29 mouse cellular contexts compared by ENCODE assay signal in the genomic region with DNA sequence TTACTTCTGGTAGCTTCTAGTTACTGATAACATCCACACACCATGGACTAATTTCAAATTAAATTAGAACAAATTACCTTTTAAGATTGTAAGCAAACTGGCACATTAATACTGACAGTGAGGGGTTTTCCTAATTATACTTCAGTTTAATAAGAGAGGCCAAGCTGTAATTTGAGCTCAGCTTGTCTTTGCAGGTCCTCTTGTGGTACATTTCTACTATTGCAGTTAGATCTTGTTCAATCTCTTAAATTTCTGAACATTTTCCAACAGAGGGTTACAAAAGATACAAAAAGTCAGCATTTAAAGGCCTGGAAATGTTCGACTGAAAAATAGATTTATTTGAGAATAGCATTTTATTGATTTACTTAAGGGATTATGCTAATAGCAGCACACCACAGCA. TPM values are rescaled to one million over a fixed set of nuclear protein-coding genes. Genes with fewer than 3 reads are reported as not detected.
DNase-seq lines count a peak whose midpoint lies in the region; ATAC-seq and TF ChIP-seq lines count a peak whose summit lies in the region.
"Had no signal": no experiment of that assay in that cellular context is flagged by ENCODE, and none has a peak within 500 bp of the region (broad histone marks: within the 10 kb centered on the region; RNA-seq: fewer than 3 reads in every experiment).

No protein-coding gene starts in this region.

- H3K9me3 ChIP-seq in forebrain, postnatal 0 days (ENCODE audit: low read length): no peaks in the 10 kb centered on the region
- no peaks in the 10 kb centered on the region for H3K9me3 ChIP-seq in forebrain, embryonic 12.5 days
- no peaks in the 10 kb centered on the region for H3K9me3 ChIP-seq in midbrain, postnatal 0 days (ENCODE audit: low read length)
- H3K9me3 ChIP-seq in midbrain, embryonic 15.5 days: no peaks in the 10 kb centered on the region
- H3K9me3 ChIP-seq: embryonic facial prominence, embryonic 10.5 days; embryonic facial prominence, embryonic 13.5 days; forebrain, embryonic 13.5 days; G1E; heart, embryonic 10.5 days; heart, embryonic 13.5 days; hindbrain, embryonic 13.5 days had no signal

- no peak overlapping the region for H3K9ac ChIP-seq in forebrain, postnatal 0 days
- no peak overlapping the region for H3K9ac ChIP-seq in forebrain, embryonic 12.5 days
- H3K9ac ChIP-seq in midbrain, postnatal 0 days (replicated peaks; ENCODE audit: low read length, poor library complexity, severe bottlenecking): no peak overlapping the region
- H3K9ac ChIP-seq in midbrain, embryonic 15.5 days: no peak overlapping the region
- H3K9ac ChIP-seq: embryonic facial prominence, embryonic 13.5 days; forebrain, embryonic 13.5 days; heart, embryonic 13.5 days; hindbrain, embryonic 13.5 days had no signal

- H3K27me3 ChIP-seq in forebrain, postnatal 0 days (ENCODE audit: insufficient read depth, low read length): no peaks in the 10 kb centered on the region
- H3K27me3 ChIP-seq in forebrain, embryonic 12.5 days: no peaks in the 10 kb centered on the region
- no peaks in the 10 kb centered on the region for H3K27me3 ChIP-seq in midbrain, postnatal 0 days (ENCODE audit: insufficient read depth, low read length)
- no peaks in the 10 kb centered on the region for H3K27me3 ChIP-seq in midbrain, embryonic 15.5 days (replicated peaks)
- H3K27me3 ChIP-seq: embryonic facial prominence, embryonic 13.5 days; forebrain, embryonic 13.5 days; heart, embryonic 13.5 days; hindbrain, embryonic 13.5 days had no signal

- 48% methylated on average over 1 of the region's 1 CpGs for WGBS in forebrain, postnatal 0 days
- 51% methylated on average over 1 of the region's 1 CpGs for WGBS in forebrain, embryonic 12.5 days
- 28% methylated on average over 1 of the region's 1 CpGs for WGBS in midbrain, postnatal 0 days
- WGBS in midbrain, embryonic 15.5 days: 53% methylated on average over 1 of the region's 1 CpGs

- peak; percentile 1 for DNase-seq in forebrain, postnatal 0 days
- DNase-seq in layer of hippocampus, adult 2 months (ENCODE audit: low spot score in 2 of 2): no peak
- no peak for DNase-seq in layer of hippocampus, postnatal 10 days (ENCODE audit: low spot score in 2 of 2)
- DNase-seq in midbrain, postnatal 0 days (ENCODE audit: low spot score): peak; percentile 28
- DNase-seq in gastrocnemius, postnatal 36 days: no peak
- DNase-seq: adrenal gland, adult 2 months; adrenal gland, postnatal 14 days; cerebellum, adult 11-12 months; cerebellum, adult 8-10 months; cerebellum, postnatal 10 days; cerebellum, postnatal 36 days; embryo, embryonic 11 days; gastrocnemius, postnatal 25 days; heart, adult 2 months; heart, postnatal 14 days had no signal

- no peak overlapping the region for H3K4me3 ChIP-seq in forebrain, postnatal 0 days (ENCODE audit: low read depth, low read length)
- H3K4me3 ChIP-seq in forebrain, embryonic 12.5 days (replicated peaks): no peak overlapping the region
- H3K4me3 ChIP-seq in layer of hippocampus, adult 2 months: no peak overlapping the region
- no peak overlapping the region for H3K4me3 ChIP-seq in midbrain, postnatal 0 days (ENCODE audit: low read depth, low read length)
- H3K4me3 ChIP-seq in midbrain, embryonic 15.5 days: no peak overlapping the region
- H3K4me3 ChIP-seq: embryonic facial prominence, embryonic 10.5 days; embryonic facial prominence, embryonic 13.5 days; erythroblast, embryonic 14.5 days; forebrain, embryonic 13.5 days; heart, adult 2 months; heart, embryonic 10.5 days; heart, embryonic 13.5 days; hindbrain, embryonic 13.5 days had no signal

- H3K36me3 ChIP-seq in forebrain, postnatal 0 days (ENCODE audit: insufficient read depth): no peaks in the 10 kb centered on the region
- H3K36me3 ChIP-seq in forebrain, embryonic 12.5 days (replicated peaks): no peaks in the 10 kb centered on the region
- H3K36me3 ChIP-seq in midbrain, postnatal 0 days (ENCODE audit: insufficient read depth, low read length): no peaks in the 10 kb centered on the region
- no peaks in the 10 kb centered on the region for H3K36me3 ChIP-seq in midbrain, embryonic 15.5 days (replicated peaks)
- H3K36me3 ChIP-seq: embryonic facial prominence, embryonic 10.5 days; embryonic facial prominence, embryonic 13.5 days; G1E; heart, embryonic 10.5 days; heart, embryonic 13.5 days; hindbrain, embryonic 13.5 days had no signal

- H3K4me1 ChIP-seq in forebrain, postnatal 0 days (ENCODE audit: insufficient read depth): no peaks in the 10 kb centered on the region
- no peaks in the 10 kb centered on the region for H3K4me1 ChIP-seq in forebrain, embryonic 12.5 days
- no peaks in the 10 kb centered on the region for H3K4me1 ChIP-seq in midbrain, postnatal 0 days (ENCODE audit: insufficient read depth, low read length)
- no peaks in the 10 kb centered on the region for H3K4me1 ChIP-seq in midbrain, embryonic 15.5 days
- H3K4me1 ChIP-seq: forebrain, embryonic 13.5 days; heart, embryonic 10.5 days; heart, embryonic 13.5 days; hindbrain, embryonic 13.5 days had no signal

- no peak overlapping the region for H3K27ac ChIP-seq in forebrain, postnatal 0 days (ENCODE audit: low read depth, low read length)
- H3K27ac ChIP-seq in forebrain, embryonic 12.5 days: no peak overlapping the region
- no peak overlapping the region for H3K27ac ChIP-seq in layer of hippocampus, adult 2 months
- H3K27ac ChIP-seq in midbrain, postnatal 0 days (ENCODE audit: low read depth, low read length): no peak overlapping the region
- H3K27ac ChIP-seq in midbrain, embryonic 15.5 days: no peak overlapping the region
- H3K27ac ChIP-seq: embryonic facial prominence, embryonic 10.5 days; embryonic facial prominence, embryonic 13.5 days; forebrain, embryonic 13.5 days; heart, adult 2 months; heart, embryonic 10.5 days; heart, embryonic 13.5 days; hindbrain, embryonic 13.5 days had no signal

- intact Hi-C loops in gastrocnemius, postnatal 36 days (cut with DNase I): no loop called here

- H3K4me2 ChIP-seq in forebrain, postnatal 0 days (ENCODE audit: low read depth): no peak overlapping the region
- H3K4me2 ChIP-seq in forebrain, embryonic 12.5 days: no peak overlapping the region
- no peak overlapping the region for H3K4me2 ChIP-seq in midbrain, postnatal 0 days (ENCODE audit: low read depth, low read length, poor library complexity, severe bottlenecking)
- no peak overlapping the region for H3K4me2 ChIP-seq in midbrain, embryonic 15.5 days
- H3K4me2 ChIP-seq: embryonic facial prominence, embryonic 13.5 days; forebrain, embryonic 13.5 days; heart, embryonic 13.5 days; hindbrain, embryonic 13.5 days had no signal

- peak; percentile 44 for TF ChIP-seq CTCF in forebrain, postnatal 0 days (IDR thresholded peaks at IDR 0.05; ENCODE audit: low read depth)
- peak; percentile 72 for TF ChIP-seq CTCF in layer of hippocampus, adult 2 months (conservative IDR thresholded peaks at IDR 0.05)
- TF ChIP-seq CTCF in midbrain, postnatal 0 days (IDR thresholded peaks at IDR 0.05): peak; percentile 57

- no peak for ATAC-seq in forebrain, postnatal 0 days
- ATAC-seq in forebrain, embryonic 12.5 days (ENCODE audit: low FRiP score): no peak
- ATAC-seq in midbrain, postnatal 0 days (ENCODE audit: low FRiP score): no peak
- ATAC-seq in midbrain, embryonic 15.5 days (replicated peaks): no peak
- ATAC-seq: forebrain, embryonic 13.5 days; forebrain, embryonic 16.5 days; hindbrain, embryonic 16.5 days; inflammation-experienced regulatory T-cells, adult 6 months; Patski had no signal

RNA-seq across cellular contexts. Expression of gene Fmr1, which starts 36.7 kb away (rescaled TPM):
- 44.8 and 48.6 TPM in 2 replicates for total RNA-seq in forebrain, postnatal 0 days (2014; rRNA removed)
- 26.4 and 37.5 TPM in 2 replicates for polyA plus RNA-seq in forebrain, postnatal 0 days (2015; fragmentation: Nextera tagmentation; extraction: Ambion mirVana)
- 75.5 and 75.9 TPM in 2 replicates for polyA plus RNA-seq in forebrain, embryonic 12.5 days (2016; fragmentation: Nextera tagmentation; extraction: Ambion mirVana)
- total RNA-seq in layer of hippocampus, adult 2 months (2021): 10 to 100 TPM; 60.2 to 61.7 TPM
- total RNA-seq in layer of hippocampus, postnatal 10 days (2021): 10 to 100 TPM; 58.0 to 60.1 TPM
- total RNA-seq in midbrain, postnatal 0 days (2014; rRNA removed): 28.0 and 55.8 TPM in 2 replicates
- polyA plus RNA-seq in midbrain, postnatal 0 days (2015; fragmentation: Nextera tagmentation; extraction: Ambion mirVana): 33.4 and 39.4 TPM in 2 replicates
- 48.4 and 49.8 TPM in 2 replicates for polyA plus RNA-seq in midbrain, embryonic 15.5 days (2015; fragmentation: Nextera tagmentation; extraction: Ambion mirVana)
- total RNA-seq in gastrocnemius, postnatal 36 days (2021): 1 to 10 TPM; 5.9 to 7.4 TPM

Comparison
In these comparisons a context has a peak if more than half of its experiments do, and no peak if none do; other contexts are left out.
1. DNase-seq: peak in forebrain, postnatal 0 days (single experiment) and midbrain, postnatal 0 days (single experiment); none in layer of hippocampus, adult 2 months (0 of 2), layer of hippocampus, postnatal 10 days (0 of 2) and gastrocnemius, postnatal 36 days (0 of 2).
2. Peak in every context shown above with its lines, with median percentiles within 50 percentile points of each other: CTCF ChIP-seq.